ENCODE assay signal across 14 mouse cellular contexts in the genomic region with DNA sequence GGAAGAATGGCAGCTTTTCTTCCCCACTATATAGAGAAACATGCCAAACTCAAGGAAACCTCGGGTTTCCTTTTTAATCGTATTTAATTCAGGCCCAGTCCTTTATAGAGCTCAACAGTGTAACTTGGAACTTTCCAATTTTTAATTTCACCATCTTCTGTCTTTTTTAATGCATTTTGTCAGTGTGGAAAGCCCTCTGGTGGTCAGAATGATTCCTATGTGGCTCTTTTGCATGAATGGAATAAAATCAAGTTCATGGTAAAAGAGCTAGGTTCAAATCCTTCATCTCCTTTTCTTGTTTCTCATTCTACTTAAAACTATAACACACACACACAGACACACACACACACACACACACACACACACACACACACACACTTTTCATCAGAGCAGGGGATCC.
DNase-seq lines count a peak whose midpoint lies in the region; ATAC-seq and TF ChIP-seq lines count a peak whose summit lies in the region.
"Had no signal": no experiment of that assay in that cellular context is flagged by ENCODE, and none has a peak within 500 bp of the region (broad histone marks: within the 10 kb centered on the region; RNA-seq: fewer than 3 reads in every experiment).

No protein-coding gene starts in this region.

- H3K4me1 ChIP-seq in kidney, postnatal 0 days (replicated peaks; ENCODE audit: insufficient read depth, low read length), result peaks cover 6% of the 10 kb centered on the region; the same call in 1 of the 2 replicates
- H3K4me1 ChIP-seq in lung, postnatal 0 days (ENCODE audit: insufficient read depth, low read depth, low read length), result no peaks in the 10 kb centered on the region
- H3K4me1 ChIP-seq in embryonic fibroblast, embryonic 13.5 days (ENCODE audit: control insufficient read depth, insufficient read depth, low read length), result peaks cover 4% of the 10 kb centered on the region
- H3K4me1 ChIP-seq: liver, embryonic 15.5 days; megakaryocyte, embryonic 14.5 days had no signal

- no peak overlapping the region for H3K4me3 ChIP-seq in kidney, postnatal 0 days (replicated peaks; ENCODE audit: low read depth, low read length)
- no peak overlapping the region for H3K4me3 ChIP-seq in lung, postnatal 0 days (ENCODE audit: low read depth, low read length)
- no peak overlapping the region for H3K4me3 ChIP-seq in embryonic fibroblast, embryonic 13.5 days (ENCODE audit: insufficient read depth, low read length)
- H3K4me3 ChIP-seq: forebrain, embryonic 13.5 days; liver, embryonic 15.5 days; megakaryocyte, embryonic 14.5 days had no signal

- peak; percentile 5 for DNase-seq in adrenal gland, adult 2 months
- DNase-seq in adrenal gland, adult 18-20 months (ENCODE audit: low spot score in 2 of 2), result no peak
- peak; percentile 43 for DNase-seq in kidney, postnatal 0 days (ENCODE audit: low spot score)
- DNase-seq in kidney, postnatal 4 days, result no peak
- peak; percentile 36 for DNase-seq in lung, postnatal 0 days (ENCODE audit: low spot score)
- no peak for DNase-seq in lung, adult 18-20 months
- DNase-seq in cerebellum, adult 9-11 months, result no peak
- DNase-seq: cerebellum, adult 9-10 months; kidney, adult 8-10 months had no signal

- no peaks in the 10 kb centered on the region for H3K36me3 ChIP-seq in kidney, postnatal 0 days (ENCODE audit: insufficient read depth, low read length)
- no peaks in the 10 kb centered on the region for H3K36me3 ChIP-seq in lung, postnatal 0 days (ENCODE audit: insufficient read depth, low read length)
- H3K36me3 ChIP-seq: liver, embryonic 15.5 days had no signal

- no peaks in the 10 kb centered on the region for H3K9me3 ChIP-seq in kidney, postnatal 0 days (replicated peaks; ENCODE audit: low read length)
- no peaks in the 10 kb centered on the region for H3K9me3 ChIP-seq in lung, postnatal 0 days (ENCODE audit: low read length)
- H3K9me3 ChIP-seq: forebrain, embryonic 13.5 days; liver, embryonic 15.5 days; megakaryocyte, embryonic 14.5 days had no signal

- no peak overlapping the region for H3K27ac ChIP-seq in kidney, postnatal 0 days
- no peak overlapping the region for H3K27ac ChIP-seq in lung, postnatal 0 days (ENCODE audit: low read length)
- H3K27ac ChIP-seq in embryonic fibroblast, embryonic 13.5 days (ENCODE audit: insufficient read depth, low read length), result peak overlapping the region; percentile 66
- H3K27ac ChIP-seq: forebrain, embryonic 13.5 days; hindbrain, embryonic 14.5 days; liver, embryonic 15.5 days had no signal

- no peak overlapping the region for H3K4me2 ChIP-seq in kidney, postnatal 0 days (ENCODE audit: low read length)
- no peak overlapping the region for H3K4me2 ChIP-seq in lung, postnatal 0 days (replicated peaks; ENCODE audit: low read depth, low read length)
- H3K4me2 ChIP-seq: forebrain, embryonic 13.5 days; hindbrain, embryonic 14.5 days; liver, embryonic 15.5 days had no signal

- ATAC-seq in kidney, postnatal 0 days (replicated peaks; ENCODE audit: low FRiP score, low read depth), result no peak
- ATAC-seq in lung, postnatal 0 days, result no peak
- ATAC-seq: forebrain, embryonic 13.5 days had no signal

- peak; percentile 63 for TF ChIP-seq CTCF in kidney, postnatal 0 days (IDR thresholded peaks at IDR 0.05; ENCODE audit: low read depth)
- TF ChIP-seq CTCF in lung, postnatal 0 days (IDR thresholded peaks at IDR 0.05), result peak; percentile 51
- no peak for TF ChIP-seq CTCF in embryonic fibroblast, embryonic 13.5 days (IDR thresholded peaks at IDR 0.05; ENCODE audit: borderline replicate concordance, insufficient read depth, low read length)

- no peak for TF ChIP-seq EP300 in lung, postnatal 0 days (IDR thresholded peaks at IDR 0.05)

- 82% methylated on average over 2 of the region's 2 CpGs for WGBS in kidney, postnatal 0 days
- WGBS in lung, postnatal 0 days, result 85% methylated on average over 2 of the region's 2 CpGs

- H3K9ac ChIP-seq in kidney, postnatal 0 days (ENCODE audit: low read depth, low read length), result no peak overlapping the region
- no peak overlapping the region for H3K9ac ChIP-seq in lung, postnatal 0 days (replicated peaks; ENCODE audit: low read depth)
- H3K9ac ChIP-seq: forebrain, embryonic 13.5 days; hindbrain, embryonic 14.5 days; liver, embryonic 15.5 days had no signal

- H3K27me3 ChIP-seq in kidney, postnatal 0 days (ENCODE audit: insufficient read depth, low read length), result no peaks in the 10 kb centered on the region
- no peaks in the 10 kb centered on the region for H3K27me3 ChIP-seq in lung, postnatal 0 days (replicated peaks; ENCODE audit: insufficient read depth, low read length)
- H3K27me3 ChIP-seq: liver, embryonic 15.5 days; megakaryocyte, embryonic 14.5 days had no signal

- TF ChIP-seq POLR2A in embryonic fibroblast, embryonic 13.5 days (IDR thresholded peaks at IDR 0.05; ENCODE audit: low read depth, low read length), result no peak

Comparison
In these comparisons a context has a peak if more than half of its experiments do, and no peak if none do; other contexts are left out.
1. DNase-seq: peak in adrenal gland, adult 2 months (single experiment), kidney, postnatal 0 days (single experiment) and lung, postnatal 0 days (single experiment); none in adrenal gland, adult 18-20 months (0 of 2), kidney, postnatal 4 days (0 of 2), lung, adult 18-20 months (0 of 2) and cerebellum, adult 9-11 months (single experiment).